Mouse (Mus musculus): ENCODE results near the gene Angptl1.

Gene Angptl1

GRCm38 (mm10) chr1:156838177-156838576 lies at the start of gene Angptl1:
TSS of gene Angptl1 (plus strand) at chr1:156838562.
- no peak for DNase-seq (ENCODE audit: low read depth)

- no peak for DNase-seq (ENCODE audit: low read depth)
Measured at GRCm38 (mm10) chr1:156789844-156790490, 48.4 kb upstream of the Angptl1 start.

- DNase-seq (ENCODE audit: low read depth): no peak
Measured at GRCm38 (mm10) chr1:156796251-156796650, 42.1 kb upstream of the Angptl1 start.

GRCm38 (mm10) chr1:156801276-156801675 lies 37.1 kb upstream of the Angptl1 start:
- DNase-seq (ENCODE audit: low read depth): no peak

- DNase-seq (ENCODE audit: low read depth): no peak
Measured at GRCm38 (mm10) chr1:156808332-156808731, 30.0 kb upstream of the Angptl1 start.

GRCm38 (mm10) chr1:156811928-156812327 lies 26.4 kb upstream of the Angptl1 start:
- no peak for DNase-seq (ENCODE audit: low read depth)

- DNase-seq (ENCODE audit: low read depth): no peak
Measured at GRCm38 (mm10) chr1:156812716-156813115, 25.6 kb upstream of the Angptl1 start.

GRCm38 (mm10) chr1:156813485-156813884 lies 24.9 kb upstream of the Angptl1 start:
- DNase-seq (ENCODE audit: low read depth): no peak

GRCm38 (mm10) chr1:156819236-156819635 lies 19.1 kb upstream of the Angptl1 start:
- DNase-seq (ENCODE audit: low read depth): no peak

- no peak for DNase-seq (ENCODE audit: low read depth)
Measured at GRCm38 (mm10) chr1:156838695-156839094, 333 bp downstream of the Angptl1 start.

GRCm38 (mm10) chr1:156841625-156842339 lies 3.4 kb downstream of the Angptl1 start:
- DNase-seq (ENCODE audit: low read depth): no peak

- no peak for DNase-seq (ENCODE audit: low read depth)
Measured at GRCm38 (mm10) chr1:156847098-156847497, 8.7 kb downstream of the Angptl1 start.

GRCm38 (mm10) chr1:156852409-156852808 lies 14.0 kb downstream of the Angptl1 start:
- no peak for DNase-seq (ENCODE audit: low read depth)

- no peak for DNase-seq (ENCODE audit: low read depth)
Measured at GRCm38 (mm10) chr1:156852872-156853271, 14.5 kb downstream of the Angptl1 start.

- DNase-seq (ENCODE audit: low read depth): no peak
Measured at GRCm38 (mm10) chr1:156854558-156854957, 16.2 kb downstream of the Angptl1 start.

GRCm38 (mm10) chr1:156856666-156857065 lies 18.3 kb downstream of the Angptl1 start:
- no peak for DNase-seq (ENCODE audit: low read depth)

- no peak for DNase-seq (ENCODE audit: low read depth)
Measured at GRCm38 (mm10) chr1:156859156-156859555, 20.8 kb downstream of the Angptl1 start.

- no peak for DNase-seq (ENCODE audit: low read depth)
Measured at GRCm38 (mm10) chr1:156859711-156860250, 21.4 kb downstream of the Angptl1 start.

GRCm38 (mm10) chr1:156860266-156860665 lies 21.9 kb downstream of the Angptl1 start:
- DNase-seq (ENCODE audit: low read depth): no peak

GRCm38 (mm10) chr1:156861475-156862043 lies 23.2 kb downstream of the Angptl1 start:
- no peak for DNase-seq (ENCODE audit: low read depth)

- DNase-seq (ENCODE audit: low read depth): no peak
Measured at GRCm38 (mm10) chr1:156863726-156864125, 25.4 kb downstream of the Angptl1 start.

- no peak for DNase-seq (ENCODE audit: low read depth)
Measured at GRCm38 (mm10) chr1:156864240-156864639, 25.9 kb downstream of the Angptl1 start.

GRCm38 (mm10) chr1:156870028-156870427 lies 31.7 kb downstream of the Angptl1 start:
- no peak for DNase-seq (ENCODE audit: low read depth)
